Mouse (Mus musculus) urinary bladder, adult 2 months (tissue): ENCODE results near the gene Cpa4. TPM values are rescaled to one million over a fixed set of nuclear protein-coding genes. Genes with fewer than 3 reads are reported as not detected.
A peak's percentile ranks its signal among the peaks of the same experiment; 100 is the strongest.

Experiments used
- DNase-seq: peaks from one replicate; pipeline ENCODE4 v3.0.0; 2022; ENCODE audit warnings: low spot score
- polyA plus RNA-seq: library from polyadenylated mRNA; depleted of rRNA; stranded (reverse); fragments of >200 nt; gene quantifications from 2 replicates; pipeline ENCODE4 v1.2.3, GENCODE M21; 2012

Gene Cpa4
- polyA plus RNA-seq, 1 experiment: not detected

DNA sequence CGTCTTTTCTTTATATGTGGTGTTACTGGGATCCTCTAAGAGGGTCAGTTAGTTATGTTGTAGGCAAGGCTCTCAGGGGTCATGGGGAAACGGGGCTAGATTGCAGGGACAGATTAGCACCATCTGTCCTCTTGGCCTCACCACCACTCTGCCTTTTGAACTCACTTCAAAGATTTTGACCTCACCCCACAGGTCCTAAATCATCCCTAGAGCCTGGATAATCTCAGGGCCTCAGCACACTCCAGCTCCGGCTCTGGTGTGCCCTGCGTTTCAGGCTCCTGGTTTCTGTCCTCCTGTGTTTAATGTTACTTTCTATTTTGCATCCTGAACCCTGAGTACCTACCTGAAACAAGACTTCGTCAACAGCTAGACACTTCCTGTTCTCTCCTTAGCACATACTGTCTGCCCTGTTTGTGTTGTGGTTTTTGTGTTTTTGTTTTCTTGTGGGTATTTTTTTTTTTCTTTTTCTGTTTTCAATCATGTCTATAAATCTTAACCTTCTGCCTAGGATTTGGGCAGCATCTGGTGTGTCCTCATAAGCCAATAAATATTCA is 23.8 kb downstream of the Cpa4 start:
- DNase-seq: no peak

DNA sequence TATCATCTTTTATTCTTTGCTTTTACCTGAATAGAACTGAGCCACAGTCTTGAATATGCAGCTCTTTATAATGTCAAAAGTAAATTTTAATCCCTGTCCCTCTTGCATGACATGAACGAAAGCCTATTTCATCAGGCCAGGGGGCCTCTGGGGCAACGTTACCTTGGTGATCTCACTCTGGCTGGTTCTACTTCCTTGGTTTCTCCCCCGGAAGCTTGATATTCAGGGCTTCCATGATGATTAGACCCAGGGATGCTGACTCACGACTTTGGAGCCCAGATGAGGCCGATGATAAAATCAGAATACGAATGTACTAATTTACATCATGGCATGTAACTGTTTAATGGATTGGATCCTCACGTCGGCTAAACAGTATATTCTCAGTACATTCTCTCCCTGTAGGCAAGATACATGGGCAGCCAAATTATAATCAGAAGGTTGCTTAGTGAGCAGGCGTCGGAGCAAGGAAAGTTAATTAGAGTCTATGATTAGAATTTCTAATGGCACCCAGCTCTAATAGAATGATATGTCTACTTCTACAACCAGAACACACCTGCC is 24.3 kb downstream of the Cpa4 start:
- no peak for DNase-seq

DNA sequence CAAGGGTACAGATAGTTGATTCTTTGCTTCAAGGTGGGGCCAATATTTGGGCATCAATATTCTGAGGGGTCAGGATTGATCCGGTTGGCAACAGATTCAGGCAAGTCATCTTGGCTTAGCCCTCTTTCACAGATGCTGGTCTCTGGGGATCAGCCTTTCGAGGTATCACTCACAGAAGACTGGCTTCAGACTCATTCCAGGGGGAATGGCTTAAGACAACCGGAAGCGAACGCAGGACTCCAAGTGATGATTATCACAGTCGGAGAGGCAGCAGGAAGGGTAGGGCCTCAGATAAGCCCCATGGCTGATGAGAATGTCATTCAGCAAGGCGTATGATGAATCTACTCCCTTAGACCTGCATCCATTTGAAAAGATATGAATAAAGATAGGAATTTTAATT is 26.2 kb downstream of the Cpa4 start:
- DNase-seq: no peak

DNA sequence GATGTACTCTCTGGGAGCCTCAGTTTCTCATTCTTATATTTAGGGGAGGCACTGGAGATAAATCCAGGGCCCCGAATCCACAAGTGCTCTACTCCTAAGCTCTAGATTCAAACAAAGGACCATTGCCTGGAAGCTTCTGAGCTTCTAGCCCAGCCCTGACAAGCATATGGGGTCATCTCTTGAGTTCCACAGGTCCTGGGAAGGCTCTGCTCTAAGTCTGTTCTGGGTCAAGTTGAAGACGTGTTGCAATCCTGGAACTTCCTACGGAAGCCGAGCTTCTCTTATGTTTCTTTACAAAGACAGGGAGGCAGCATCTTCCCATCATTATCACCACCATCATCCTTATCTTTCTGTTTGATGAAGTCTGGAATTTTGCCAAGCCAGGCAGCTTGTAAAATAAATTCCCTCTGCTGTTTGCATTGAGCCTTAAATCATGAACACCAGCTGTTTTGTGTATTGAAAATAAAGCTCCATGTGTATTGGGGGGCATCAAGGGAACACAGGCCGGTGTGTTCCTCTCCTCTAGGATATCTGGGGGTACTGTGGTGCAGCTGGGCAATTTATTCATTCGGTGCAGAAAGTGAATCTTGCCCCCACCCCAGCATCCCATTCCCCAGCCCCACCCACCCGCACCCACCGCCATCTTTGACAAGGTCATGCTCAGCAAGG is 28.2 kb downstream of the Cpa4 start:
- no peak for DNase-seq

DNA sequence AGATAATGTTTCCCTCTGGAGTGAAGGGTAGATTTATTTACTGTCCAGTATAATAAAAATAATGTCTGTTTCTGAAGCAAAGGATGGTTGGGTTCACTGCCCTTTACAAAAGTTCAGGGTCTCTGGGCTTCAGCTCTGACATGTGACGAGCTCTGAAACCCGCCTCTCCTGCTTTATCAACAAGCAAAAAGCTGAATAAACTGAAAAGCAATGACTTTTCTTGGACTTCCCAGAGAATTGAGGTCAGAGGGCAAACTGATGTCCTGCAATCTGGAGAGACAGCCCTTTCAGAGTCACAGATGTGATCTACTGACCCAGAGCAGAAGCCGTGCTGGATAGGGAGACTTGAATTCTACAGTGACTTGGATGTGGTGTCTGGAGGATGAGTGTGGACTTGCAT is 31.9 kb downstream of the Cpa4 start:
- DNase-seq: no peak

DNA sequence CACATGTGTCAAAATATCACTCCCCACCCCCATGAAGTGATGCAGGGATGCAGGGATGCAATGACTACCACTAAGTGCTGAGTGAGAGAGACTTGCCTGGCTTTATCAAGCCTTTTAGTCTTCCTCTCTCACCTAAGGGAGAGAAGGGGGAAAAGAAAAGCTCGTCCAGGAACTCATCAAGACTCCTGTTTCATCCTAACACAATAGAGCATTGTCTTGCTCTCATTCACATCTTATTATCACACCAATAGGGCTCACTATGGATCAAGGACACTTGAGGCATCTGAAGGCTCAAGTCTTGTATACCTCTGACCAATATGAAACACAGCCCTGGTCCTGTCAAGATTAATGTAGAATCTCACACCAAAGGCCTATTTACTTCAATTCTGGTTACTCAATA is 32.8 kb downstream of the Cpa4 start:
- DNase-seq: no peak

DNA sequence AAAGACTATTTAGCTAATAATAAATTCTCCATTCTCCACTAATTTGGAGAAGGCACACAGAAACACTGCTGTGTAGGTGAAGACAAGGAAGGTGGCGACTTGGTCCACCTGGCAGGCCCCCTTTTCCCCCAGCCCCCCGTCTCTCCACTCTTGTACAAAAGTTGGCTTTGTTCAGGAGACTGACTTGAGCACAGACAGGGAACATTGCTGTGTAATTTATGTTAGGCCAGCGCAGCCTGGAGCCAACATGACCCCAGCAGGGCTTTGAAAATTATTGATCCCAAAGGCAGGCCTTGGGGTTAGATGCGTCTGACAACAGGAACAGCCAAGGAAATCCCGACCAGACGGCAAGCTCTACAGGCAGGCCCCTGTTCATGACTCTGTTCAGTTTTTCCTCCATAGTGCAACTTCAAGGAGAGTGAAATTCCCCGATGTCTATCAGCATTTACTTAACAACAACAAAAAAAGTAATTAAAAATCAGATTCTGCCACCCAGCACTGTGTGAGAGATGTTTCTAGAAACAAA is 36.2 kb downstream of the Cpa4 start:
- DNase-seq: no peak

DNA sequence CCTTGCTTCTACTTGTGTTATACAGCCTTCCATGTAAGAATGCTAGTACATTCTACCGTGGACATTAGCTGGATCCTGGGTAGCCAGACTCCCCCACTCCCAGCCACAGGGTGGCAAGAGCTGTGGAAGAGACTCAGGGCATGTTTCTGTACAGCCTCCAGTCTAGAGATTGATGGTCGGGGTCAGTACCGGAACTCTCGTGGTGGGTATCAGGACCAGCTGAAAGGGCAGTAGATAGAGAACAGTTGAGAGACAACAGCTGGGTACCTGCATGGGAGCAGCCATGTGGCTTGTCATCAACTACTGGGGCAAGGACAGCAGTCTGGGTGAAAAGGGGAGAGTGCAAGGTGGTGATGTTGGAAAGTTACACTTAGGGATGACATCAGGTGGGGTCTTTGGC is 36.9 kb downstream of the Cpa4 start:
- no peak for DNase-seq

DNA sequence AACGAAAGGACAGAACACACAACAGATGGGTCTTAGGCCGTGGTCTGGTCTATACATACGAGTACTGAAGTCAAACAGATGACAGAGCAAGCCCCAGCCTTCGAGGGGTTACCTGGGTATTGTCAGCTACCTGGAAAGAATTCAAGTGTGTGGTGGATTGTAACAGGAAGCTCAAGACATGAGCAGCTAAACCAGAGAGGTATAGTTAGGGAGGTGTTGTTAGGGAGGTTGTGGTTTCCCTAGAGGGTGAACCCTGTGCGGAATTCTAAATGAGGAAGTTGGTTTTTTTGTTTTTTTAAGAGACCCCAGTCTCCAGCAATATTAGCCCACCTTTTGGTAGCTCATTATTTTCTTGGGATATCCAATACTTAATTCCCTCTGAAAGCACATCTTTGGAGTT is 37.5 kb downstream of the Cpa4 start:
- DNase-seq: no peak

DNA sequence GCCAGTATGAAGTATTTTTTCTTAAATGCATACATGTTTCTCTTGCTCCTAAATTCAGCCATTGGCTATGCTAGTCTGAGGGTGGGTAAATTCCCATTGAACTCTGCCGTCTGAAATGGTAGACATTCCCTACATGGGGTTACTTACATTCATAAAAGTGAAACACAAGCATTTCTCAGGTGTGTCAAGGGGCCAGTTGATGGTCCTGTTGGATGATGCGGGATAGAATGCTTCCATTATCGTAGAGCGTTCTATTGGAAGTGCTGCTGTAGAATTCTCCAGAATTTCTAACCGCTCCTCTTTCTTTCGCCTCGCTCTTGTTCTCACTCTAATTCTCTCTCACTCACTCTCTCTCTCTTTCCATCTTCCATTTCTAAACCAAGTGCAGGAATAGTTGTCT is 42.5 kb downstream of the Cpa4 start, which contains the start of gene Cpa5:
Gene Cpa5, plus strand, starts transcription at position 301 of the 400 bp plus-strand sequence.
- DNase-seq: no peak

DNA sequence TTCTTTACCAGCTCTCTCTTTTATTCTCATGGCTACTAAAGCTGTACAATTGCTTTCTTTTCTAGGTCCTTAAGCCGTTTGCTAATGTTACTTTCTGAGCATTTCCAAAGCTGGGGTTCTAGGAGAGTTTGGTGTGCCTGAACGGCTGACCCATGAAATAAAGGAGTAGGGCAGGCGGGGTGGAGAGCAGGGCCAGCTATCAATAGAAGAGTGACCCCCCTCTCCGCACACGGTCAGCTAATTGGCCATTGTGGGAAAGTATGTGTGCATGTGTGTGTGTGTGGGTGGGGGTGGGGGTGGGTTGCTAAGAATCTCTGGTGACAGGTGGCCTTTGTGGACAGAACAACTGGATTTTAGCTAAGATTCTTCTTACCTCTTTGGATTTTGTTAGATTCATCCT is 43.0 kb downstream of the Cpa4 start:
- no peak for DNase-seq

DNA sequence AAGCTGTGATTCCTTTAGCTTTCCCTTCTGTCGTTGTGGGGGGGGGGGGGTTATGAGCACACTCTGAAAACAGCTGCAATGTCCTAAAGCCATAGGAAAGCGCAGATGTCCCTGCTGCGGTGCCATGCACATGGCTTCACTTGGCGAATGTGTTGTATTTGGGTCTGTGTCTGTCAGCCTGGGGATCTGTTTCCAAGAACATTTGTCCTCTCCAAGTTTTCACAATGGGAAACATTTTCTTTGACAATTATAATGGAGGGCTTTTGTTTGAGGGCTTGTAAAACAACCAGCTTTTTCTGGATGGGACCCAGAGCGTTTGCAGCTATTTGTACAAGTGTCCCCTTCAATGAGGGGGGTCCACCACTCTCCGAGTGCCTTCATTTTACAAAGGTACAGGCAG is 46.1 kb downstream of the Cpa4 start:
- DNase-seq: no peak

DNA sequence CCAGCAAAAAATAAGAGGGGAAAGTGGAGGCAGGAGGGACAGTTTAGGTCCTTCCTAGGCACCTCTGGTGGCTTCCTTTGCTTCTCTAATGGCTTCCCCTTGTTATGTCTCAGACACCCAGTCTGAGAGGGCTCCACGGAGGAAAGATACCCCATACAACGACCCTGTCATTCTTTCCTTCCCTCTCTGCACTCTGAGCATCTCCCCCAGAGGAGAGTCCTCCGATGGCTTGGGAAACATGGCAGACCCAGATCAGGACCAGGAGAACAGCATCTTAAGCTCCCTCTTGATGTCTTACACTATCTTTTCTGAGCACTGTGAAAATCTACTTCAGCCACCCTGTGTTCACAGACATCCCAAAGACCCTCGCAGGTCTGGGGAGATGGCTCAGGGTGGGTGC is 47.6 kb downstream of the Cpa4 start:
- no peak for DNase-seq

DNA sequence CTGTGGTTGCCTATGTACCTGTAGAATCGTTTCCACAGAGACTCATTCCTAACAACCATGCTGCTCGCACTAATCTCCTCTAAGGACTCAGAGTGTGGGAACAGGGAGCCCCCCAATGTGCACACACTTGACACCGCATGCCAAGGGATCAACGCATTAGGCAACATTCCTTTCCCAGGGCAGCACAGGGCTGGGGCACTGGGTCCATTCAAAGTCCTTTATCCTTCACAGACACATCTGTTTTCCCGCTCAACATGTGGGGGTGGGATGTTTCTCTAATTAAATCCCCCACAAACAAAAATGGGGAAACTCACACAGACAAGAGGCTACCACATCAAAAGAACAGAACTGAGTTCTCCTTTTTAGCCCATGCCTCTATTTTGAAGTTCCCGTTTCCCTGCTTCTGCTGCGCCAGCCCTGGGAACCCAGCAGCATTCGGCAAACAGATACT is 48.3 kb downstream of the Cpa4 start:
- DNase-seq: no peak

DNA sequence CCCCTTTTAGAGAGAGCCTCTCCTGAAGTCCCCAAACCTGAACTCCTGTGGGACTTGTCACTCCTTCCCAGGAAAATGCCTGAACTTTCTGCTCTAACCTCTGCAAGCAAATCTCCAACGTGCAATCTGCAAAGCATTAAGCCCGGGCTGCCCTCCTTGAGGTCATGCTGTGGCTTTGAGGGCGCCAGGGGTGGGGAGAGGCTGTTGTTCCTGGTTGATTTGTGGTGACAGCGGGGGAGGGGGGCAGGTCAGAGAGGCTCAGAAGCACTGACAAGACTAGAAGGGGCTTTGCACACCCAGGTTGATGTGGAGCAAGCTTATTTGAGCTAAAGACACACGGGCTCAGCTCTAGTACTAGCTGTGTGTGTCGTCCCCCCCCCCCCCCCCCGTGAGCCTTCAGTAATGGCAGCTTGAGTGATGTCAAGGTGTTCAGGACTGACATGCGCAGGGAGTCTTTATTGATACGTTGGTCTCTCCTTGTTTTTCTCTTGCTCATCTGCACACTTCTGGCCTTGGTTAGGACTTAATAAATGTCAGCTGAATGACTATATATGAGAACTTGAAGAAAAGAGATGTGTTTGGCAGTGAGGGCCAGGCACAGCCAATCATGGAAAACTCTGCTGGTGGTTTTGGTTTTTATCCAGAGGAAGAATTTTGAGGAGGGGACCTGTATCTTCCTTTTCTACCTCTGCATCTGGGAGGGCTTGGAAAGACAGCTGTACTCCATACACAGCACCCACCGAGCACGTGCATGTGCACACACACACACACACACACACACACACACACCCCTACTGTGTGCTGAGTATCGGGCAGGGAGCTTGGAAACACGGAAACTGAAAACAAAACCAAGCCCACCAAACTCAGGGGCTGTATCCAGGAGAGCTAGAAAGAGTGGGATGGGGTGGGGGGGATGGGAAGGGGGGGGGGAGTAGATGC is 49.1 kb downstream of the Cpa4 start:
- DNase-seq: no peak

DNA sequence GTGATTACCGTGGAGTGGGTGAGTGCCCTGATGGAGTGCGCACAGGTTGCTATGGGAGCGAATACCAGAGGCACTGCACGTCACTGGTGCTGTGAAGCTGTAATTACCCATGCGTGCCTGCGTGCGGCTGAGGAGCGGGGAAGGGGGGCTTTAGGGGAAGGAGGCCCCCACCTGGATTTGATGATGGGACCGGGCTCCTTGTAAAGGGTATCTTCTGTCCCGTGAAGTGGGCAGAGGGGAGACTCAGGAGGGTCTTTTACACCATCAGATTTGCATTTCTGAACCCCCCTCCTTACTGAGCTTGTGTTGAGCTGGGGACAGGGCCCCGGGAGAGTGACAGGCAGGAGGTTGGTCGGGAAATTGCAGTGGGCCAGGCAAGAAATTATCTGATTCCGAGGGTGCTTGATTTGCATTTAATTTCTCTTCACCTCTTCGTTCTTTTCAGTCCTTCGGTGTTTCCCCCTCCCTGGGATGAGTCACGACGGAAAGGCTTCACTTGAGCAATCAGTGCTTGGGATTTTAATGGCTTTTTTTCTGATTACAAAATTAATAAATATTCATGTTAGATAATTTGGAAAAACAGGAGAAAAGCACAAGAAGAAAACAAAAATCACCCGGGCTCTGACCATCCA is 49.9 kb downstream of the Cpa4 start:
- DNase-seq: no peak

DNA sequence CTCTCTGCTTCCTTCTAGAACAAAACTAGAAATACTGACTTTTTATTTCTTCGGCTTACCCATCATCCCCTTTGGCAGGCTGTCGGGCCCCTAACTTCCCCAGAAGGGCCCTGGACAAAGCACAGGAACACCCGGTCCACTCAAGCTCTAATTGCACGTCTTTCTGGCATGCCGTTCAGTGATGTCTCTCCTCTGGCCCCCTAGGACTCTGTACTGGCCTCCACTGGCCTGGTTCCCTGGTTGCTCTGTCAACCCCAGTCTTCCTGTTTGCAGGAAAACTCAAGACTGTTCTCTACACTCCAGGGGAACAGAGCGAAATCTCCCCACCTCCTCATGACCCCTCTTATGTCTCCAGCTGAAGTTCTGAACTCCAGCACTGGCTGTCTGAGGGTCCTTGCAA is 50.6 kb downstream of the Cpa4 start:
- DNase-seq: no peak

DNA sequence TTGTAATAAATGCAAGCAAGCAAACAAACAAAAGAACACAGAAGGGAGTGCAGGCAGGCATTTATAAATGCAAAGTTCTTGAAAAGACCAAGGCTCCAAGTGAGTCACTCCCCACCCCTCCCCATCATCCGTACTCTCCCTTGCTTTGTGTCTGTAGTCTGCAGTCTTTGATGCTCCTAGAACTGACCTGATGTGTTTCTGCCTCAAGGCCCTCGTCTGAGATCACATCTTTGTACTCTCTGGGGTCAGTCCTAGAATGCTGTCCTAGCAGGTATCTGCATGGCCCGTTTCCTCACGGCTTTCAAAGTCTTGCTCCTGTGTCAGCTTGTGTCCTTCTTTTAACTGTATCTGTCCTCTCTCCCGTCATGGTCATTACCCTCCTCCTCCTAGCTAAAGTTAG is 51.4 kb downstream of the Cpa4 start:
- peak; percentile 2 for DNase-seq

DNA sequence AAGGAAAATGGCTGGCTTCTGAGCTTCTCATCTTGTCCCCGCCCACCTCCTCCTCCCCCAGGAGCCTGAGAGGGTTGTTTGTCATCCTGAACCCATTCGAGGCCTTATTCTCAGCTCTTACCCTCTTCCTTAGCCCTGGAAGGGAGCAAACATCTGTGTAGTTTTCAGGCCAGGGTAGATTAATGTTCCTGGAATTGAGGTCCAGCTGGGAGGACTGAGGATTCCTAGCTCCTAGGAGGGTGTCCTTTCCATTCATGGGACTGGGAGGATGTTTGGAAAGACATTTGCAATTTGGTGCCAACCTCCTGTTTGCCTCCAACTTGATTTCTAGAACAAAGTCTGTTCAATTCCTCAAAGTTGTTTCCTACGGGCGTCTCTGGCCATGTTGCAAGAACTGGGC is 52.4 kb downstream of the Cpa4 start:
- no peak for DNase-seq

DNA sequence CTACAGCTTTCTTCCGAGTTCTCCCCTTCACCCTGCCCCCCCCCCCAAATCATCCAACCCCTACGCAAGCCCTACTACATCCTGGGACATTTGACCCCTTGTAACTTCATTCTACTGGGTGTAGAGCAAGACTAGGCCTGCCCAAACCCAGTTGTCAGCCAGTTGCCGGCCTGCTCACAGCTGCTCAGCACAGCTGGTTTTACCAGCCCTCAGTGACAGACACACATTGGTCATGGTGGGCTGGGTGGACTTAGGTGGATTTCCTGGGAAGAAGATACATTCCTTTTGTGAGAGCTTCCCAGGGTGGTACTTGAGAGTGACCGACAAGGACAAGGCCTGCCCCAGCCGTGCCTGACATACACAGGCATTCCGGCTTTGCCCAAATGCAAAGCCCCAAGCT is 52.8 kb downstream of the Cpa4 start:
- DNase-seq: no peak

DNA sequence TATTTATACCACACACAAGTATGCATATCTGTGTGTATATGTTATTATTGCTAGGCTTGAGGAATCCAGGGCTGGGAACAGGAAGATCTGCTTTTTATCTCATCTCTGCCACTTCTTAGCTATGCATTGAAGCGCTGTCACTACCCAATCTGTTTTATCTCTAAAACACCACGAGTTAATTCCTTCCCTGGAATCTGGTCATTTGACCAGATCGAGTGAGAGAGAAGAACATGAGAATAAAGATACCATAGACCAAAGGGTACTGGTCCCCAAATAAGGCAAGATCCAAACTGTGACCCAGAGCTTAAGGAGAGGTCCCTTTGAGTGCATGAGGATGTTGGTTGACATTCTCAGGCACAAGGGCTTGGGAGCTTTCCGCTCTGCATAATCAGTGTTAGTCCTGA is 53.8 kb downstream of the Cpa4 start:
- peak; percentile 0 for DNase-seq

DNA sequence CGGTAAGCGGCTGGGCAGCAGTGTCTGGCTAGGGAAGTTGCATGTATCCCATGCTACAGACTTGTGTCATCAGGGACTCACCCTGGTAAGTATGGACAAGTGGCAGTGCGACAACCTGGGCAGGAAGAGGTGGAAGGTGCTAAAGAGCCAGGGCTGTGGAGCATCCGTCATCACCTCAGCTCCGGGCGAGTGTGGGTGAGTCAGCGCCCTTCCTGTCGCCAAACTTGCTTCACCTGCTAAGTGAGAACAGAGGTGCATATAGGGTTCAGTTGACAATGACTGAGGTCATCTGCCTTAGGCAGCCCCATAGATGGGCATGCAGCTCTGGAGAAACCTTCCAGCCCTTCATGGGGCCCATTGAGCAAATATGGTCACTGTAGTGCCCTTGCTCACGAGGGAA is 56.6 kb downstream of the Cpa4 start:
- peak; percentile 18 for DNase-seq
